Mouse (Mus musculus) lung, postnatal 10 days (tissue): Measurements from ENCODE around the gene Srsf1.
A peak's percentile ranks its signal among the peaks of the same experiment; 100 is the strongest.

Experiments used
- DNase-seq: peaks from one replicate; pipeline ENCODE4 v3.0.0; 2021

Gene Srsf1

DNA sequence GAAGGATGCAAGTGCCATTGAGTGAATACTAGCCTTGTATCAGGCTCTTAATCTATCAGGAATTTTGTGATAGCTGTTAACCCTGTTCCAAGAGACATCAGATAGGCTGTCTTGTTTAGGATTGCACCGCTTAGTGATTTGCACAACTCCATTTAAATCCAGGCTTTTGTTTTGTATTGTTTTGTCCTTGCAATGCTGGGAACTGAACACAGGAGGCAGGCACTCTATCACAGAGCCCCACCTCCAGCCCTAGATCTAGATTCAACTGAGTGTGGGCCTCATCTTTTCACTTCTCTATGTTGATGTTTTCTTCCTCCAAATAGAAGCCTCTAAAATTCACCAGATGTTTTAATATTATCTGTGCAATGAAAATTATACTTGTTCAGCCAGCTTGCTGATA, 28.5 kb downstream of the Srsf1 start:
- no peak for DNase-seq

DNA sequence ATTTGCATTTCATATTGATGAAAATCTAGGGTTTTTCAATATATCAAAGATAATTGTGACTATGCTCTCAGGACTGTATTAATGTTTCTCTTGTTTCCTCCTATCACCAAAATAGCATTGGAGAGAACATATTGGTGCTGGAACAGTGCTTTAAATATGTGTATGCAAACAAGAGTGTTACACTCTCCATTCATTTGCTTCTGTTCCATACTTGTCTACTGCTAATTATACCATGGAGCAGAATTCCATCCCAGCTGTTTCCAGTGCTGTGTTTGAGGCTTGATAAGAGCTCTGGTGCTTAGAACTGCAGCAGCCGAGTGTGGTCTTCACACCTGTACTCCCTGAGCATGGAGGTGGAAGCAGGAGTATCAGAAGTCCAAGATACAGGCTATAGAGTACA, 29.2 kb downstream of the Srsf1 start:
- DNase-seq, result no peak

DNA sequence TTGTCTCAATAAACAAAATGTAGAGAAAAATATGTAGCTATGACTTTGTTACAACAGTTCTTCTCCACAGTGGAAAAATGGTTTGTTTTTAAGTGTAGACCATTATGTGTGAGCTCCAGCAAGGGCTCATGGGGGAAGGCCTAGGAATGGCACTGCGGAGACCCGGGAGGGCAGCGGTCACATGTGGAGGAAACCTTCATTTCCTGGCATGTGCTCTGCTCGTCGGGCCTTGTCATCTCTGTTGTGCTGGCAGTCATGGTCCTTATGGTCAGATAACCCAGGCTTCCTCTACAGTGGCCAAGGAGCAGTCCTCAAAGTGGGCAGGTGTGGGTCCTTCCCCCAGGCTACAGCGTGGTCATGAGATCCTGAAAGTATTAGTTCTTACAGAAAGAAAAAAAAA, 36.5 kb downstream of the Srsf1 start:
- no peak for DNase-seq

DNA sequence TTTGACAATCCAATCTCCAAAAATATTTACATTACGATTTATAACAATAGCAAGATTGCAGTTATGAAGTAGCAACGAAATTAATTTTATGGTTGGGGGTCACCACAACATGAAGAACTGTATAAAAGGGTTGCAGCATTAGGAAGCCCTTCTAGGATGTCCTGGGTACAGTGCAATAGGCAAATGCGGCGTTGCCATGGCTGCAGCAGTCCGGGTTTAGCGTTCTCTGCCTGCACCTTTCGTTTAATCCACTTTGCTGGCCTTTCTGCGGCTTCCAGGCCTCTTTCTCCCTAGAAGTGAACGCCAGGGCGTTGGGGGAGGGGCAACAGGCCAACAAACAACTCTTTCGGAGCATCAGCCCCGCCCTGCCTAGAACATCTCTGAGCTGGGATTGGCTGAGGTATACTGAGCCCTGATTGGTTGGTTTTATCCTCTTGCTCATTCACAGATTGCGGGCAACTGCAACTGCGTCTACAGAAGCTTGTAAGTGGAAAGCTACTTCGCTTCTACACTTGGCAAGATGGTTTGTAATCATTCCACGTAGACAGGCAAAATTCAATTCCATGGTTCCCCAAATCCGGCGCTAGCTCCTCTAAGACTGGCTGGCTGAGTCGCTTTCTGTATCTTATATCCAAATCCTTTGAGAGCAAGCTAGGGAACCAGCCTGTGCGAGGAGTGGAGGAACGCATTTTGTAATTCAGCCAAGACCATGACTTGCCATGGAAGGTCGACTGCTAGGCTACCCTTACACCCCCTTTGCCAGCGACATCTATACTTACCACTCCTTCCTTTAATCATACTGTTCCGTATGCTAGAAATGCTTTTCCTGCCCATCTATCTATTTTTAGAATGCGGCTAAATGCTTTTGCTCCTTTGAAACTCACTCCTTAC, 39.8 kb downstream of the Srsf1 start:
- DNase-seq, result peak; percentile 97

DNA sequence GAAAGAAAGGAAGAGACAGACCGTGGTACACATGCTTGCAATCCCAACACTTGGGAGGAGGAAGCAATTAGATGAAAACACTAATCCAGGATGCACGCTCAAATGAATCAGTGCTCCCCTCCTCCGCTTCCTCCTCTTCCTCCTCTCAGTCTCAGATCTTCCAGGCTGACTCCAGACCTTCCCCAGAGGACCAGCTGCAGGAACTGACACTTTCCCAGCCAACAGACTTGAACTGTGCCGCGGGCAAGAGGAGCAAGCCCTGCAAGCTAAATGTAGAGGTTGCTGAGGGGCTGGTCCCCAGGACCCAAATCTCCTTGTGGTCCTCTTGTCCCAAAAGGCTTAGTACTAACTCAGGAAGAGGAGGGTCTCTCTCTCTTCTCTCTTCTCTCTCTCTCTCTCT, 42.0 kb downstream of the Srsf1 start:
- no peak for DNase-seq

DNA sequence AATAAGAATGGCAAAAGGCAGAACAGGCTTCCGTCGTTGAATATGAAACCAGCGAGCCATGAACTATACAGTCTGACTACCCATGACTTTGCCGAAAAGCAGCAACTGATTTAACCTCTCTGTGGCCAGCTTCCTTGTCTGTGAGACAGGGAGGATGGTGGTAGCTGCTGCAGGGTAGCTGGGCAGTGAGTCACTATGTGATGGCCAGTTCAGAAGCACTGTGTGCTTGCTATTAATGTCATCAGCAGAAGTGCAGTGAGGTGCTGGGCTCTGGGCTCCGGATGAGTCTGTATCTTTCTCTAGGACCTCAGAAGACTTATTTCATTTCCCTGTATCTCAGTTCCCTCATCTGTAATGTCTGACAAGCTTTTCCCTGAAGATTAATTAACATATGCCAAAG, 43.1 kb downstream of the Srsf1 start:
- DNase-seq, result no peak

DNA sequence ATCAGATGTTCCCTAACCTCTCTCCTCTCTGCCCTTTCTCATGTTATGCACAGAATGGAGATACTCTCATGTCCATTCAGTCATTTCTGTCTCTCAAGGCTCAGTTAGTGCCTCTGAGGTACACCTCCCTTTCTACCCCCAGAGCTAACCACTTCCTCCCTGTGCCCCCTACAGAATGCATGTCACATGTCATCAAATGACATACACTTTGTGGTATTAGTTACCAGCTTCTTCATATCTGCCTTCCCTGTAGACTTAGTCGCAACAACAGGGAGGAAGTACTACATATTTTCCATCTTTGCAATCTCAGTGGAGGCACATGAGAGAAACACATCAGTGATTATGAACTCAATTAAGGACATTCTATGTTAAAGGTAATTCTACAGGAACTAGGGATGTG, 44.8 kb downstream of the Srsf1 start:
- no peak for DNase-seq

DNA sequence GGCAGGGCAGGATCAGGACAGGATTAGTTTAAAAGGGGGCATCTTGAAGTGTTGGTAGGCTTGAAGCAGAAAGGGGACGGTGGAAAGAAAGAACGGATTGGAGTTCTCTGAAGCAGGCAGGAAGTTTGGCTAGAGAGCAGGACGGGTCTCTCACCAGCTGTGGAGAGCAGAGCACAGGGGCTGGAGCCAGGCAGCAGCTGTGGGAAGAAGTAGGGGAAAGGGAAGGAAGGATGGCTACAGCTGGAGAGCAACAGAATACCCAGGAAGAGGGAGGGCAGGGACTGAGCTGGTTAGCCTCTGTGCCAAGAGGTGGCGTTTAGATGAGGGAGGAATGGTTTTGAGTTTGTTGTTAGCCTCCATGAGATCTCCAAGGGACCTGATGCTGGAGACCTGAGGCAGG, 50.0 kb downstream of the Srsf1 start:
- DNase-seq, result peak; percentile 80

DNA sequence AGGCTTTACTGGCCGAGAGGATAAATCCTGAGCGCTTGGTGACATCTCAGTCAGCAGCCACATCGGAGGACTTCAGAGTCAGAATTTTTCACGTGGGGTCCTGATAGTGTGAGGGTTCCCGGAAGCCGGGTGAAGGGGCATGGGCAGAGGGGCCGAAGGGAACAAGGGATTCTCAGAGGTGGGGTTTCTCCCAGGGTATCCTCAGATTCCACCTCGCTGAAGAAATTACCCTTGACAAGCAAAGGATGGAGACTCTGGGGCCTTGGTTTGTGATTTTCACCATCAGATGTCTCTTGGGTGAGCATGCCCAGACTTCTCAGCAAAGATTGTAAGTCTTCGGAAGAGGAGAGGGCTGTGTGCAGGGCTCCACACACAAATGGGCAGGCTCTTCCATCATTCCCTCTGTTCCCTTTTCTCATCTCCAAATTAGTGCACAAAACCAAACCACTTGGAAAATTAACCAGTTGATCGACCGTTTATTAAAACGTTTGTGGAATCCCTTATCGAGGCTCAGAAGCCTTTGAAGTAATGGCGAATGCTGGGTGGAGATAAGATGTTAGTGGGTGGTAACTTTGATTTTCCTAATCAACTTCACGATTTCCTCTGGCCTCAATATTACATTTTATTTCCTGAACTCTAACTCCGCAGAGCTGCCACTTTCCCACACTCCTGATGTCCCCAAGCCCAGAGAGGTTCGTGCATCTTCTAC, 51.0 kb downstream of the Srsf1 start, which contains the start of gene Cuedc1:
Gene Cuedc1 (plus strand): TSS at position 38 of the 709 bp plus-strand sequence.
- DNase-seq, result no peak

DNA sequence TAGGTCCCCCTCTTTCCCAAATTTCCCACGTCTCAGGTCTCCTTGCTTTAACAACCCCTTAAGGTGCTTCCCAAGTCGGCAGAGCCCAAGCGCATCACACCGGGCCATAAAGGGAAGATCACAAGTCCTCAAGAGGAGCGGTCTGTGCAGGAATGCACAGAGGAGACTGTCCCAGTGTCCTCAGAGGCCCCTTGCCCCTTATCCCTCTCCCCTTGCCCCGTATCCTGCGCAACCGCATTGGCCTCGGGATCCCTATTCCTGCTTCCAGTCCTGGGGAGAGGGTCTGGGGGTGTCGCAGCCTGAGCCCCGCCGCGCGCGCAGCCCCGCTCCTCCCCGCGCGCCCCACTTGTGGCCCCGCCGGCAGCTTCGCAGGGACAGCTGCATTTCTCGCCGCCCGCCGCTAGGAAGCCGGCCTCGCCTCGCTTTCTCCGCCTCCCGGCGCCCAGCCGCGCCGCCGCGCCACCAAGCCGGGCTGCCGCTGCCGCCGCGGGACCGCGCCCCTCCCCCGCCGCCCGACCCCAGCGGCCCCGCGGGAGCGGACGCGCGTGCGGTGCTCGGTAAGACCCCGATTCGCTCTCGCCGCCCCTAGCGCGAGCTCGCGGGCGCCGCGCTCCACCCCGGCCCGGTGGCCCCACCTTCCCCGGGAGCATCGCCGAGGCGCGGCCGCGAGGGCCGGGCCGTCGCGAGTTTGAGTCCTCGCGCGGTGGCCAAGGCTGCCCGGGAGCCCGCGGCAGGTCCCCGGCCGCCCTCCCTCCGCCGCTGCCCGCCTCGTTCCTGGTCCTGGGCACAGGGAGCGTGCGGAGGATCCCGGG, 51.8 kb downstream of the Srsf1 start:
- peak; percentile 87 for DNase-seq

DNA sequence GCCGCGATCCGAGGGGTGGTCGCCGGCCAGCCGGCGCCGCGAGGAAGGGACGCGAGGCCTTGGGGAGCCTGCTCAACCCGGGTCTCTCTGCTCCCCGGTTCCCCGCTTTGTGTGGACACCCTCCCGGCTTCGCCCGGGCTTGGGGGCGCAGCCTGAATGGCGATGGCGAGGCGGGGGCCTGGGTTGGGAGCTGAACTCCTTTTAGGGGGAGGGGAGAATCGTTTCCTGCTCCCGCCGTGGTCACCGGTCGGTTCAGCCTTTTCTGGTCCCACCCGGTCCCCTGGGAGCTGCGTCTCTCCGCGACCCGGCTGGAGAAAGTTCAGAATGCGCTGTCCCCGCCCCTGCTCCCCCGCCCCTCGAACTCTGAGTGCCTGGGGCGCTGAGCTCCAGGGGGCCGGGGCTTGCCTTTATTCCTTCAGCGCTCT, 52.4 kb downstream of the Srsf1 start:
- peak; percentile 86 for DNase-seq

DNA sequence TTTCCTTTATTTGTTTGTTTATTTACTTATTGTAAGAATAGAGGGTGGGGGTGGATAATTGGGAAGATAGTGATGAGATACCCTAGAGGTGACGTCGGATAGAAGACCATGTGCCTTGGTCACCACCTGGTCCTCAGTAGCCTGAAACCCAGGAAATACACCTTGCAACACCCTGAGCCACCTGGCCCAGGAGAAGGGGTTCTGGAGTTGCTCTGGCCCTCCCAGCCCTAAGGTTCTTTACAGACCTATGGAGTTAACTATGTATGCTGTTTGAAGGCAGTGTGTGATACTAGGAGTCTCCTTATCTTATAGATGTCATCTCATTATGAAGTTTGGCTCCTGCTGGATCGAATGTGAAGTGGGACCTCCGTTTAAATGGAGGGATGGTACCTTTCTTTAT, 53.0 kb downstream of the Srsf1 start:
- no peak for DNase-seq
